Mouse (Mus musculus) erythroblast, embryonic 14.5 days (primary cell): ENCODE measurements around the gene Ptprt.

Source experiments
- GATA1 ChIP-seq: IDR thresholded peaks from 2 replicates; pipeline ENCODE4 v1.6.1; 2012; ENCODE audit warnings: low read length, inconsistent platforms, mixed read lengths
- TAL1 ChIP-seq: IDR thresholded peaks from 3 replicates; pipeline ENCODE4 v1.6.1; 2012; ENCODE audit warnings: low read length, inconsistent platforms, mixed read lengths

- TF ChIP-seq TAL1 (no peak), GATA1 (no peak)
Measured at GRCm38 (mm10) chr2:162031636-162032035, 629.3 kb downstream of the Ptprt start.
